Mouse (Mus musculus) myocyte (in vitro differentiated cells): ENCODE measurements at regions not wholly inside any gene's neighbourhood (a gene's known extent, or its start where the extent isn't known, plus 50 kb on each side); places are given as distances from the start of the nearest gene placed in this dataset.

Experiments used
- CEBPB ChIP-seq: IDR thresholded peaks from 2 replicates; pipeline ENCODE4 v1.6.1; 2011; ENCODE audit warnings: mild to moderate bottlenecking, moderate library complexity; ENCODE audit not compliant: poor library complexity, insufficient read depth, severe bottlenecking
- MAX ChIP-seq: IDR thresholded peaks from one replicate; pipeline ENCODE4 v1.6.1; 2011; ENCODE audit warnings: low read depth, mild to moderate bottlenecking, control low read depth
- POLR2A ChIP-seq: IDR thresholded peaks from one replicate; pipeline ENCODE4 v1.6.1; 2011; ENCODE audit warnings: low read depth, mild to moderate bottlenecking, control low read depth, moderate library complexity; ENCODE audit not compliant: insufficient read length
- POLR2AphosphoS2 ChIP-seq: IDR thresholded peaks from one replicate; pipeline ENCODE4 v1.6.1; 2011; ENCODE audit warnings: low read depth, control low read depth; ENCODE audit not compliant: insufficient read length
- SRF ChIP-seq: IDR thresholded peaks from one replicate; pipeline ENCODE4 v1.6.1; 2011; ENCODE audit warnings: low read depth; ENCODE audit not compliant: control insufficient read depth, insufficient read length
- TCF12 ChIP-seq: IDR thresholded peaks from one replicate; pipeline ENCODE4 v1.6.1; 2011; ENCODE audit warnings: mild to moderate bottlenecking, control low read depth; ENCODE audit not compliant: poor library complexity, insufficient read depth, severe bottlenecking
- USF1 ChIP-seq: IDR thresholded peaks from one replicate; pipeline ENCODE4 v1.6.1; 2011; ENCODE audit warnings: low read depth, mild to moderate bottlenecking, control low read depth, moderate library complexity

- no peak for TF ChIP-seq POLR2A
- no peak for TF ChIP-seq USF1
- no peak for TF ChIP-seq MAX
- TF ChIP-seq CEBPB, result no peak
- no peak for TF ChIP-seq SRF
- no peak for TF ChIP-seq POLR2AphosphoS2
- TF ChIP-seq TCF12, result no peak
Measured at GRCm38 (mm10) chr12:109839126-109839587, 239.0 kb upstream of the Rtl1 start.
